Mouse (Mus musculus): Measurements from ENCODE around the gene Mapk1ip1l.

The Mapk1ip1l gene

GRCm38 (mm10) chr14:47297785-47298407 lies at the start of gene Mapk1ip1l:
Gene Mapk1ip1l (plus strand): TSS chr14:47298266.
- DNase-seq (ENCODE audit: low spot score) = peak; percentile 92

GRCm38 (mm10) chr14:47249839-47250238 lies 48.2 kb upstream of the Mapk1ip1l start:
- DNase-seq (ENCODE audit: low spot score) = no peak

- DNase-seq (ENCODE audit: low spot score) = no peak
Observed at GRCm38 (mm10) chr14:47264866-47265265, 33.2 kb upstream of the Mapk1ip1l start.

GRCm38 (mm10) chr14:47265829-47266228 lies 32.2 kb upstream of the Mapk1ip1l start:
- DNase-seq (ENCODE audit: low spot score) = no peak

- no peak for DNase-seq (ENCODE audit: low spot score)
Observed at GRCm38 (mm10) chr14:47269056-47269455, 29.0 kb upstream of the Mapk1ip1l start.

GRCm38 (mm10) chr14:47269706-47270105 lies 28.4 kb upstream of the Mapk1ip1l start:
- no peak for DNase-seq (ENCODE audit: low spot score)

GRCm38 (mm10) chr14:47273751-47274150 lies 24.3 kb upstream of the Mapk1ip1l start:
- DNase-seq (ENCODE audit: low spot score) = no peak

- peak; percentile 40 for DNase-seq (ENCODE audit: low spot score)
Observed at GRCm38 (mm10) chr14:47275417-47275816, 22.6 kb upstream of the Mapk1ip1l start.

- DNase-seq (ENCODE audit: low spot score) = peak; percentile 46
Observed at GRCm38 (mm10) chr14:47276036-47276603, 21.9 kb upstream of the Mapk1ip1l start.

- DNase-seq (ENCODE audit: low spot score) = peak; percentile 95
Observed at GRCm38 (mm10) chr14:47276637-47277393, 21.3 kb upstream of the Mapk1ip1l start, which contains the start of the genes Wdhd1 and Socs4. Gene Wdhd1 (minus strand): TSS chr14:47276857. Gene Socs4 (plus strand): TSS chr14:47276931.

- DNase-seq (ENCODE audit: low spot score) = no peak
Observed at GRCm38 (mm10) chr14:47279058-47279457, 19.0 kb upstream of the Mapk1ip1l start.

GRCm38 (mm10) chr14:47281535-47281934 lies 16.5 kb upstream of the Mapk1ip1l start:
- DNase-seq (ENCODE audit: low spot score) = no peak

GRCm38 (mm10) chr14:47283568-47283967 lies 14.5 kb upstream of the Mapk1ip1l start:
- no peak for DNase-seq (ENCODE audit: low spot score)

GRCm38 (mm10) chr14:47285271-47285670 lies 12.8 kb upstream of the Mapk1ip1l start:
- DNase-seq (ENCODE audit: low spot score) = no peak

- no peak for DNase-seq (ENCODE audit: low spot score)
Observed at GRCm38 (mm10) chr14:47286215-47286614, 11.9 kb upstream of the Mapk1ip1l start.

GRCm38 (mm10) chr14:47287021-47287420 lies 11.0 kb upstream of the Mapk1ip1l start:
- no peak for DNase-seq (ENCODE audit: low spot score)

GRCm38 (mm10) chr14:47291772-47292171 lies 6.3 kb upstream of the Mapk1ip1l start:
- no peak for DNase-seq (ENCODE audit: low spot score)

GRCm38 (mm10) chr14:47294136-47294535 lies 3.9 kb upstream of the Mapk1ip1l start:
- DNase-seq (ENCODE audit: low spot score) = no peak

GRCm38 (mm10) chr14:47296232-47296631 lies 1.8 kb upstream of the Mapk1ip1l start:
- DNase-seq (ENCODE audit: low spot score) = no peak

GRCm38 (mm10) chr14:47298408-47298792 lies 334 bp downstream of the Mapk1ip1l start:
- peak; percentile 85 for DNase-seq (ENCODE audit: low spot score)

GRCm38 (mm10) chr14:47298819-47299261 lies 774 bp downstream of the Mapk1ip1l start:
- peak; percentile 77 for DNase-seq (ENCODE audit: low spot score)

- DNase-seq (ENCODE audit: low spot score) = no peak
Observed at GRCm38 (mm10) chr14:47302885-47303680, 5.0 kb downstream of the Mapk1ip1l start.
